Mouse (Mus musculus): ENCODE data around the gene Mogs.

- TF ChIP-seq JUND (IDR thresholded peaks at IDR 0.05; ENCODE audit: low read depth, low read length) (no peak), RAD21 (IDR thresholded peaks at IDR 0.05; ENCODE audit: low read depth, low read length) (no peak), CHD2 (IDR thresholded peaks at IDR 0.05; ENCODE audit: low read length) (no peak)
Measured at GRCm38 (mm10) chr6:83071220-83071619, 44.1 kb upstream of the Mogs start.

Data from MEL (cell line).